Mouse (Mus musculus): ENCODE data around the gene Tollip.

Tollip gene

DNA sequence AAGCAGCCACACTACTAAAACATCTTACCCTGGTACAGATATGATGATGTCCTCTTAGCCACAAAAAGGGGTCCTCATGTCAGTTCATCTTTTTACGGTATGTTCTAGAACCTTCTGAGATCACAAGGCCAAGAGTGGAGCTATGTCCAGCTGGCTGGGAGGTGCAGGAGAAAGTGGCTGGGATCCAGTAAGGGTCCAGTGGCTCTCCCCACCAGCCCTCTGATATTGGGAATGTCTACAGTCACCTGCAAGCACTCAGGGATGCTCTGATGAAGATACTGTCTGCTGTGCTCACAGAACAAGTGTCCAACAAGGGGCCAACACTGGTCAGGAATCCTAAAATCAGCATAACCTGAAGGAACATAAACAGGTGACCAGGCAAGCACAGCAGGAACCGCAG, at the start of gene Tollip:
Tollip (minus strand) TSS at position 101 of the 400 bp plus-strand sequence.
- DNase-seq (ENCODE audit: low spot score): no peak

DNA sequence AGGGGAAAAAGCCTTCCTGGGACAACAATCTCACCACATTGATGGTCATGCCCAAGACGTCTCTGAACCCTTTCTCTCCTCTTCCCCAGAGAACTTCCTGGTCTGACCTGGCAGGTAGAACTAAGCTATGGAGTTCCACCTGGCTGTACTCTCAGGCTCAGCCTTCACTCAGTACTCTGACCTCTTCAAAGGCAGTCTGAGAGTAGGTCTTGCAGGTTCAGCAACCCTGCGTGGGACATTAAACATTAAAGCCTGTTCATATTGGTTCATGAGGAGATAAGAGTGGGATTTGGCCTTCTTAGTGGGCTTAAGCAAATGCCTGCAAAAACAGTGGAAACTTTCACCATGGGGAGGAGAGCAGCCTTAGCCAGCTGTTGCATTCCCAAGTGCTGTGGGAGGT, 48.0 kb upstream of the Tollip start:
- DNase-seq (ENCODE audit: low spot score): no peak

DNA sequence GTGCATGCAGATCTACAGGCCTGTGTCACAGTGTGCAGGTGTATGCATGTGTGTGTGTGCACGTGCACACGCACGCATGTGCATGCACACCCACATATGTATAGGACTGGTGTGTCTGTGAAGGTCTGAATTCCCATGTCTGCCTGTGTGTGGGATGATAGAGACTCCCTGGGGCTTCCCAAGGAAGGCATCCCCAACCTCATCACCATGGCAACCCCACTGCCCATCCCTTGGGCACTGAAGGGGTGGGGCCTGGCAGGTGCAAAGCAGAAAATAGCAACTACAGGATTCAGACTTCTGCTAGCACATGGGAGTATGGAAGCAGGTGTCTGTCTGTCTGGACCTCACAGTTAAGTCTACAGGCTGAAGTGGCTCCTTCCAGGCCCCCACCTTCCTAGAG, 44.2 kb upstream of the Tollip start:
- no peak for DNase-seq (ENCODE audit: low spot score)

DNA sequence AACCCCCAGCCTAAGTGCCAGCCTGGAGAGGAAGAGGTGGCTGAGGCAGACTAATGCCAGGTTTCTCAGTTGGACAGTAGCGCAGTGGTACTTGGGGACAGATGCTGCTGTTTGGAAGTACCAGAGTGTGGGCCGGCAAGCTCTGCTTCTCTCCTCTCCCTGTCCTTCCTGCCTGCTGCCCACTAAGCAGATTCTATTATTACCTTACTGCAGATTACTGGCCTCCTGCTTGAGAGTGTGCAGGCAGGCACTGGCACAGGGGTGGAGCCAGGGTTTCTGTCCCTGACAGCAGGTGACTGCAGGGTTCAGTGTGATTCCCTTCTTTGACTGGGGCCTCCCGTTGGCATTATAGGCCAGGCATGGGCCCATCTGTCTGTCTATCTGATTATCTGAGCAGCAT, 43.2 kb upstream of the Tollip start:
- DNase-seq (ENCODE audit: low spot score): no peak

DNA sequence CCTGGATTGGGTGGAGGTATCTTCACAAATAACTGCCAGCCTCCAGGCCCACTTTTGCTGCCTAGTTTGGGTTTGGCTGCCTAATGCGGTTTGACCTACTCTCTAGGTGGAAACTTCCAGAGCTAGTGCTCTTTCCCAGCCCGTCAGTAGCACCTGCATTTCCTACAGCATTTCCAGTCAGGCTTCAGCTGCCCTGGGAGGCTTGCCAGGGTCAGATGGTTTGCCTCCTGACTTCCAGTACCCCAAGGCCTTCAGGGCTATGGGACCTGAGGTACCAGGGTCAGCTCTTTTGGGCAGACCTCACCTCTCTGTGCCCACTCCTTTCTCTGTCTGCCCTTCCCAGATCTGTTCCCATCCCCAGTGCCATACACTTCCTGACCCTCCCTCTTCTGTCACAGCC, 42.6 kb upstream of the Tollip start:
- DNase-seq (ENCODE audit: low spot score): no peak

DNA sequence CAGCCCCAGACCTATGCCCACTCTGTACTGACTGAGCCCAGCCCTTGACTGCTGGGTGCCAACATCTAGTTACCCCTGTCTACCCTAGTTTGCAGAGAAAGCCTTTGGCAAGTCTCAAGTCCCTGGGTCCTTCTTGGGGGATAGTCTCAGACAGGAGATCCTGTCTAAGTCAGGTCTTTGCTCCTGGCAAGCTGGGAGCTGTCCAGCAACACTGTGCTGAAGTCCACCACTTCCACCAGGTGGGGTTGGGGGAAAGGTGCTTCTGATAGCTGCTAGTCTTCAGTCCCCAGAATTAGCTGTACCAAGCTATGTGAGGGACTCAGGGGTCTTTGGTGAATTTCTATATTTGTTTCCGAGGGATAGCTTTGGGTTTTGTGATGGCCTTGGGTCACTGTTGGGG, 40.8 kb upstream of the Tollip start:
- DNase-seq (ENCODE audit: low spot score): peak; percentile 45

DNA sequence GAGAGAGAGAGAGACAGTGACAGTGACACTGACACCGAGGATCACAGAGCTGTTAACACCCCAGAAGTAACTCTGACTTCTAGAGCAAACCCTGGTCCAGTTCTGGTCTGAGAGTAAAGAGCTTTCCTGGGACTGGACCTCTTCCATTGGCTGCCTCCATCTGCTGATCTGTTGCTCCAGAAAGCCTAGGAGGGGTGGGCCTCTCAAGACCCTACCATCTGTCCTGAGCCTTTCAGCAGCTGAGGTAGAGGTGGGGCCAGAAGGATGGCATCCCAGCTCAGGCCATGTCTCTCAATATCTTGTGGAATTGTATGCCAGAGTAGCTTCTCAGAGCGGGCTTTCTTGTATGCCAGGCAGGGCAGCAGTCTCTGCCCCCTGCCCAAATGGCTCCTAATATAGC, 39.9 kb upstream of the Tollip start:
- DNase-seq (ENCODE audit: low spot score): no peak

DNA sequence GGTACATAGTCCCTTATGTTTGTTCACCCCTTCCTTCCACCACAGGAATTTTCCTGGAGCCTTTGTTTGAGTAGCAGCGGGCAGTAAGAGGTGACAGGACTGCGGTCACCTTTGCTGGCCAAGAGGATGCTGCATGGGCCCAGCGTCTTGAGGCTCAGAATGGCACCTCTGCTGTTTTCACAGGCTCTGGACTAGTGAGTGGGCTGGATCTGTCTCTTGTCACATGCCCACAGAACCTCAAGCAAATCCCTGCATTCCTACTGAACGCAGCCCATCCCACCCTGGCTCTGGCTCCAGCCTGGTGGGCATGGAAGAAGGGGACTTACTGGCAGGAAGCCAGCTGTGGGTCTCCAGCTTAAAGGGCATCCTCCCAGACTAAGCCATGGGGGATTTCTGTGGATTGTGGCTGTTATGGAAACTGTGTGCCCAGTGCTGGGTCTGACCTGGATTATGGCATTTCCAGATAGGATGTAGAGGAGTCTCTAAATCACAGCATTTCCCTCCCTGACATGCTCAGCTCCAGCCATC, 39.3 kb upstream of the Tollip start:
- DNase-seq (ENCODE audit: low spot score): no peak

DNA sequence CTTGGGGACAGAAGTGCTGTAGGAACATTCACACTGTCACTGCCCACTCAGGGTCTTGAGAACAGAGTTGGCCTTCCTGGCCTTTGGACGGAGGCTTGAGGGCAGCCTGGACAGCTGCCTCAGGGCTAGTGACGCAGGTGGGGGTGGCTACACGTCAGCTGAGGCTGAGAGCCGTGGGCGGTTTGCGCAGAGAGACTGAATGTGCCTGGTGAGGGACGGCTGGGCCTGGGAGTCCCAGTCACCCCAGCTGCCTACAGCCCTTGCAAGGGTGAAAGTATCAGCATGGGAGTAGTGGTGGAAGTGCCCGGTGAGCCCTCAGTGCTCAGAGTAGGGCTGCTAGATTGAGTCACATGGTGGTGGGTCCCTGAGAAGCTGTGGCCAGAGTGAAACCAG, 37.9 kb upstream of the Tollip start:
- no peak for DNase-seq (ENCODE audit: low spot score)

DNA sequence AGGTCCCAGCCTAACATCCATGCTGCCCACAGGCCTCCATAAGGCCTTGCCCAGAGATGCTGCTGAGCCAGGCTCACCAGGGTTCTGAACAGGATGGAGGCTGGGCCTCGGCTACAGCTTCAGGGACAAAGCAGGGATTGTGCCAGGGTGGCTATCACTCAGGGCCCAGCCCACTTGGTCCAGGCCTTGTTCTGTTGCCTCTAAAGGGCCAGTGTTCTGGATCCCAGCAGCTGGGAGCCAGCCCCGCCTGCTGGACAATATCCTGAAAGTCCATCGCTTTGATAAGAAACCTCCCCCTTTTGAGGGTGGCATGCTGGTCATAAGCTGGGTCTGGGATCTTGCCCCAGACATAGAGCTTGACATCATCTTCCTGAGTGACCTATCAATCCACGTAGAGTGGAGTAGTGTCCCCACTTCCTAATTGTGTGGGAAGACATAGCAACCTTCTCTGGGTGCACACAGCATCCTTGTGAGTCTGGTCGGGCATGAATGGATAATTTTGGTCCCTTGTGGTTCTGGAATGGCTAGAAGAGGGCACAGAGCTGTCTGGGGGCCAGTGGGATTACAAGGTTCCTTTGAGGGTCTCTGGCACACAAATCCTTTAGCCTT, 37.4 kb upstream of the Tollip start:
- no peak for DNase-seq (ENCODE audit: low spot score)

DNA sequence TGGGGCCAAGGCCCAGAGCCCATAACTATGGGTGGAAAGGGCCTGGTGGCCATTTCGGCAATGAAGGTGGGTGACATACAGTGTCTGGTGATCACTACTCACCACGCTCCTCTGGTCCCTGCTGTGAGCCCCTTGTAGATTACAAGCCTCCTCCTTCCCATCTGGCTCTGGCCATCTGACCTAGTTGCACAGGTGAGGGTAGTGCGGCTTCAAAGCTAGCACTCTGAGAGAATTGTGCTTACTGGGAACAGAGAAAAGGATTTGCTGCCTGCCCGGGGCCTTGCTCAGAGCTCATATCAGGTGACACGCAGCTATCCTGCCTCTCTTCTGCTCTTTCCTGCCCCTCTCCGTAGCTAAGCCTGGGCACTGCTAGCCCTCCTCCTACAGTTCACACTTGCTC, 35.3 kb upstream of the Tollip start:
- no peak for DNase-seq (ENCODE audit: low spot score)

DNA sequence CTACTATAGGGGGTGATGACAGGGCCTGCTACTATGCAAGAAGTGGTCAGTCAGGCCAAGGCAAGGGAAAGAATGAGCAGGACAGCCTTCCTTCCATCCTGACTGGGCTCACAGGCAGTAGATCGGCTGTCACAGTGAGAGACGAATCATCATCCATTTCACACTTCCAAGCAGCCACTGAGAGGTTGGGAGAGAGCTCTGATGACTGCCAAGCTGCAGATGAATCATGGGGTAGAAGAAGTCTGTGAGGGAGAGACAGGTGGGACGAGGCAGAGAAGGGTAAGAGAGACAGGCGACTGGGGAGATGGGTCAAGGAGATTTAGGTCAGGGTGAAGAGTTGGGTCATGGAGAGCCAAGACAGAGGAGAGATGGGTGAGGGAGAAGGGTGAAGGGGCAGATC, 34.6 kb upstream of the Tollip start:
- DNase-seq (ENCODE audit: low spot score): no peak

DNA sequence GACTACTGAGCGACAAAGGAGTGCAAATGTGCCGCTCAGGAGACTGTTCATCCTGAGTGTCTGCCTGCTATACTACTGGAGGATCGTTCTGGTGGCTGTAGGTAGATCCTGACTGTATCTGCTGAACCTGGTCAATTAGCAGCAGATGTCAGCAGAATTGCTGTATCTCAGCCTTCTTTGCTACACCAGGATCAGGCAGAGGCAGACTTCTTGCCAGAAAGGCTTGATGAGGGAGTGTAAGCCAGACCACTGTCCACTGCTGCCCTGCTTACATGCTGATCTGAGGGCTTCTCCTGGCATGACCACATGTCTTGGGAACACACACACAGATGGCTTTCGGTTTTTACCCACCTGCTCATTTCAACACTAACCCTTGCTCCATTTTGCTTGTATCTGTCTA, 33.5 kb upstream of the Tollip start:
- no peak for DNase-seq (ENCODE audit: low spot score)

DNA sequence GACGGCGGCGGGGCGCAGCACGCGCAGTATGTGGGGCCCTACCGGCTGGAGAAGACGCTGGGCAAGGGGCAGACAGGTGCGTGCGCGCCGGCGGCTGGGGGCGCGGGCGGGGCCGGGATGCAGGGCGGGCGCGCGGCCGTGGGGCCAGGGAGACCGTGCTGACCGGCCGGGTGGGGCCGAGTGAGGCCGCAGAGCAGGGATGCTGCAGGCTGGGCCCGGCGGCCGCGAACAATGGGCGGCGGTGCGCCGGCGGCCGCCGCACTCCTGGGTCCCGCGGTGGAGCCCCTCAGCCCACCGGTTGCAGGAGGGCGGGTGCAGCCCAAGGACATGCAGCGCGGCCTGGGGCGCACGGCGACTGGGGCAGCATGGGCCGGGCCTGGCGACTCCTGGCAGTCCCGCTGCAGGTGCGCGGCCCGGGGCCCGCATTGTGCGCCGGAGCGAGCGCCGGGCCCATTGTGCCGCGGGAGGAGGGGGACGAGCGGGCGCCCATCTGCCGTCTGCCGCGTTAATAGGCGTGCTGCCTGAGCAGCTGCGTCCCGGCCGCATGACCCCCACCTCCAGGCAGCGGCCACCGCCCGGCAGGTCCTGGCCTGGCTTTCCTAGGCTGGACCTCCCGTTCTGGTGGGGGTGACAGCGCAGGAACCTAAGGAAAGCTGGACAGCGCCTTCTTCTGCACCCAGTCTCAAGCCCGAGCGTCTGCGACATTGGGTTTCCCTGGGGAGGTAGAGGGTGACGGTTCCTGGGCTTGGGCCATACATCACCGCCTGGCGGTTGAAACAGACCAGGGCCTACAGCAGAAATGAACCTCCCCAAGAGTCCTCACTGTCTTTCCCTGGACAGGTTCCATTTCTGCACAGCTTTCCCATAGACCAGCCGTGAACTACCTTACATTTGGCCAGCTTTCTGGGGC, 32.1 kb upstream of the Tollip start:
- peak; percentile 70 for DNase-seq (ENCODE audit: low spot score)

DNA sequence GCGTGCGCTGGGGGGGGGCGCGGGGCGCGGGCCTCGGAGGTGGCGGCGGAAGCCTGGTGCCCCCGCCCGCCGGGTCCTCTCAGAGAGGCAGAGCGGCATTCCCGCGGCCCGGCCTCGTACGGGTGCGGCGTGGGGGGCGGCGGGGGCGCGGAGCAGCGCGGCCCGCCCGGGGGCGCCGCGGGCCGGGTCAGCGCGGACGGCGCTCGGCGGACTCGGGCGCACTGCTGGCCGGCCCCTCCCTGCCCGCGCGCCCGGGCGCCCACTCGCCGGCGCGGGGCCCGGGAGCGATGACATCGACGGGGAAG, 31.4 kb upstream of the Tollip start:
- DNase-seq (ENCODE audit: low spot score): no peak

DNA sequence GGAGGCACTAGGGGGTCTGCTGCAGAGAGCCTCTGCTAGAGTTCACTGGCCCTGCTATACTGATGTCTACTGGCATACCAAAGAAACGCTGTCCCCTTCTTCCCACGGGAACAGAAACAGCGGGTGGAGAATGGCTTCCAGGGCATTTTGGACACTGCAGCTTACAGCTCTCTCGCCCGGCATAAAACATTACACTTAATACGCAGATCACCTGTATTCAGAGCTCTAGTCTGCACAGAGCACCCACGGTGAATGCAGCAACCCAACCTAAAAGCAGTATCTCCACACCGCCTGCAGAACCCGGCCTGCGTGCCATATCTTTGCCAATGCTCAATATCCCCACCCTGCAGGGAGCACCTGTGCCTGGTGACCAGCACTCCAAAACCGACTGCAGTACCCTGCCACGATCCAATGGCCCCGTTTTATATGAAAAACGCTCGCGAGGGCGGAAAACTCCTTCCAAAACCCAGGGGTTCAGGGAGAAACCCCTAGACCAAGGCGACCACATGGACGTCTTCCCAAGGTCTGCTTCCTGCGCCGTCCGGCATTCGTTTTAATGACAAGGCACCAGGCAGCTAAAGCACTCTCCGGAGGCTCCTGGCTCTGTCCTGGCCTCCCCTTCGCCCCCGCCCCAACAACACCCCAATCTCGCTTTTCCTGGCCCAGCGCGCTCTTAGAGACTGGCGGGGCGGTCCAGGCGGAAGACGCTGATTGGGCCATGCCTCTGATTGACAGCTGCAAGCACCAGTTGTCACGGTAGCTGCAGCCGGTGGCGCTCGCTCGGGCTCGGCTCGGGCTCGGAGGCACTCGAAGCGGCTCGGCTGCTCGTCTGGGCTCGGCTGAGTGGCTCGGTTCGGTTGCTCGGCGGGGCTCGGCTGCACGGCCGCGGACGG, 30.8 kb upstream of the Tollip start, which contains the start of gene Brsk2:
Brsk2 (plus strand) TSS at position 846 of the 893 bp plus-strand sequence.
- DNase-seq (ENCODE audit: low spot score): peak; percentile 94

DNA sequence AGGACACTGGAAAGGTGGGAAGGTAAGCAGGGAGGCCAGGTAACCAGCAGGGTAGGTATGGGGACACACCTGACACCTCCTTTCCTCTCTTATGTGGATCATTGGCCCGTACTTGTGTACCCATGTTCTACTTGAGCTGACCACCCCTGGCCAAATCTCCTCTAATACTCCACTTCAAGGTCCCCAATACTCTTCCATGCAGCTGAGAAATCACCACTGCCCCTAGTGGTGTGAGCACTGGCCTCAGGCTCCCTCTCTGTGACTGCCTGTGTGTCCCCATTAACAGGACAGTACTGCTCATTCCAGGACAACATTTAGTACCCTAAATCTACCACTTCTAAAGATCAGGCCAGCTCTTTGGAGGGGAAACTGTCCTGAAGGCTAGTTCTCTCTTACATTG, 29.7 kb upstream of the Tollip start:
- peak; percentile 22 for DNase-seq (ENCODE audit: low spot score)

DNA sequence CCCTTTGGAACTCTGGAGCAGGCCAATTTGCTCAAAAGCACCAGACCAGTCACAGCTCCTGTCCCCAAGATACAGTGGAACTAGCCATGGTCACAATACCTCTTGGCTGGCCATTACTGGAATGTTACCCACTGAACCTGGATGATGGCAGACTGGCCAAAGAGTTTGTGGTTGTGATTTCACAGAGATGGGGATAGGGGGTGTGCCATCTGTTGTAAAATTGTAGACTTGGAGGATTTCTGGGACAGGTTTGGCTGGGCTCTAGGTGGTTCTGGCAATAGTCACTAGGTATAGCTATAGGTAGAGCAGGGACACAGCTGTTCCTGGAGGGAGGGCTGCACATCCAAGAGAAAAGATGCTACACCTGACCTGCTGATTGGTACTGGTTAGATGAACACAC, 29.2 kb upstream of the Tollip start:
- no peak for DNase-seq (ENCODE audit: low spot score)

DNA sequence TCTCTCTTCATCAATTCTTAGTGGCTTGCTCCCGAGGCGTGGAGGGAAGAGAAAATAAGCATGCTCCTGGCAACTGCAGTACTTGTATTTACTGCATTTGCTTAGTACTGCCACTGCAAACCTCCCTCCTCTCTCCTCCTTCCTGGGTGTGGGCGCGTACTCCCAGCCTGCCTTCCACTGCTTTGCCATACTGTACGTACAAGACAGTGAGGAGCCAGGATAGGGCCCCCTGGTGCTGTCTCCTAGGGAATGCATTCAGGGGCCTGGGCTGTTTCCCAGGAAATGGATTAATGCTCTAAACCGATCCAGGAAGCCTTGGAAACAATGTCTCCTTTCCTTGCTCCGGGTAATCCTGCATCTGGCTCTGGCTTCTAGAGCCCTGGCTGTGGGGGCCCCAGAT, 27.6 kb upstream of the Tollip start:
- peak; percentile 35 for DNase-seq (ENCODE audit: low spot score)

DNA sequence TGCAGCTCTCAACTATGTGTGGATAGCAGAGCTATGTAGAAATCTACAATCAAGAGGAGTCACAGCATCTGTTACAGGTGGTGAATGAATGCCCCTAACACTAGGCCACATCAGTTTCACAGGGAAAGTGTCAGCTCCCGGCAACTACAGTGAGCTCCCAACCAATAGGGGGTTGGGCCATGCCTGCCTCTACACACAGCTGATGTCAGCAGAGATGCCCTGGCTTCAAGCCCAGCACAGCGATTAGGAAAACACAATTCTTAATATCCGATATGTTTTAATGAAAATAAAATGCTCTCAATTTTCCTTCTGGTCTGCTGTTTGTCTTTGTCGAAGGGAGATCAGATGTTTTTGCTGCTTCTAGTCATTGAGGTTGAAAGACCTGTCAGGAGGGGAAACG, 25.1 kb upstream of the Tollip start:
- no peak for DNase-seq (ENCODE audit: low spot score)

DNA sequence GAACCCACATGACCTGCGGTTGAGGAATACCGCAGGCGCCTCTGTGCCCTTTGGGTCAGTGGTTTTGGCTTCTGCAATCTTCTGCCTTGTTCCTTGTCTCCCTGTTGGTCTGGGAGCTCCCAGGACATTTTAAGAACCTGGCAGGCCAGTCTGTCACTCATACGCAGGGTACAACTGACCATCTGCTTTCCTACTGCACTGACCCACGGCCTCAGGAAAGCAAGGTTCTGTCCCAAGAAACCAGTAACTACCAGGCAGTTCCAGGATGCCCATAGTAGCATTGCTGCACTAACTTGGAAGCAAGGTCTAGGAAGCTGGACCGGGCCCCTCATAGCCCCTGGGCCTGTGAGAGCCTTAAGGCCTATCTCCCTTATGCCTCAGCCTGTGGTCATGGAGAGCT, 16.6 kb upstream of the Tollip start:
- no peak for DNase-seq (ENCODE audit: low spot score)

DNA sequence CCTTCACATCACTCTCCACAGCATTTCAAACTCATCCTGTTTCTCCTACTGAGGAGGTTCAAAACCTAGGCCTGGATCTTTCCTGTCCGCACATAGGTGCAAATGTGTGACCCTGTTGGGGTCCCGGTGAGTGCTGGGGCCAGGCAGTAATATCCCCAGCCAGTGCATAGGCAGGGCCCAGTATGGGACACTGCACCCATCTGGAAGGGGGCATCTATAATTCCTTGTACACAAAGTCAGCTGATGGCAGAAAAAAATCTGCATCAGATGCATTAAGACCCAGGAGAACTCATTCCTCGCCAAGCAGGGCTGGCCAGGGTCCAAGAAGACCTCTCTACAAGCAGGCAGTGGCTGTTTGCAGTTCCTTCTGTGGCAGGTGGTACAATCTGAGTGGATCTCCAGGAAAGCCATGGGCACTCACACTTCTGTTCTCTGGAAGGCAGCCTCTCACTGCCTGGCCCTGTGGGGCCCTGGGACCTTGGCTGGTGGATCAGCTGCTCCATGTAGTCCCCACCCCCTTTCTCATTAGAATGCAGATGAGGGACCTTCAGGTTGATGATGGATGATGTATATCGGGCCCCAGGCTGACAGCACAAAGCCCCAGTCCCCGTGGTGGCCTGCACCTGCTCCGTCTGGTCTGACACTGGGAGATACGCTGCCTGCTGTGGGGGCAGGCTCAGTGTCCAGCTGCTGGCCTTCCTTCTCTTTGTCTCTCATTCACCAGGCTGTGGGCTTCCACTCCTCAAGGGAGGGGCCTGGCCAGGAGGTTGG, 16.0 kb upstream of the Tollip start:
- DNase-seq (ENCODE audit: low spot score): peak; percentile 56
